Mouse (Mus musculus) heart, embryonic 11.5 days (tissue): ENCODE measurements around the gene Hoxb2. TPM values are rescaled to one million over a fixed set of nuclear protein-coding genes. Genes with fewer than 3 reads are reported as not detected.
A peak's percentile ranks its signal among the peaks of the same experiment; 100 is the strongest.

Source experiments
- ATAC-seq: fragments of 200-750 bp; cut with Nextera tagmentation; replicated peaks from 2 replicates; pipeline ENCODE4 v1.8.0; 2017; ENCODE audit warnings: moderate library complexity; ENCODE audit not compliant: insufficient number of reproducible peaks, low FRiP score, low TSS enrichment
- H3K27ac ChIP-seq: fragments of 300-500 bp; sonication (generic); 2 replicates; pipeline ENCODE4 v1.5.1; 2014; ENCODE audit warnings: mild to moderate bottlenecking, low read depth, low read length
- H3K27me3 ChIP-seq: fragments of 300-500 bp; sonication (generic); 2 replicates; pipeline ENCODE4 v1.6.1; 2014; ENCODE audit warnings: mild to moderate bottlenecking, low read length, mixed read lengths; ENCODE audit not compliant: control insufficient read depth, insufficient read depth
- H3K36me3 ChIP-seq: fragments of 300-500 bp; sonication (generic); 2 replicates; pipeline ENCODE4 v1.6.1; 2014; ENCODE audit warnings: mild to moderate bottlenecking, low read length, moderate library complexity, mixed read lengths; ENCODE audit not compliant: control insufficient read depth, insufficient read depth
- H3K4me1 ChIP-seq: fragments of 300-500 bp; sonication (generic); 2 replicates; pipeline ENCODE4 v1.6.1; 2014; ENCODE audit warnings: low read length; ENCODE audit not compliant: control insufficient read depth, insufficient read depth
- H3K4me2 ChIP-seq: fragments of 300-500 bp; sonication (generic); 2 replicates; pipeline ENCODE4 v1.6.1; 2014; ENCODE audit warnings: mild to moderate bottlenecking, moderate library complexity
- H3K4me3 ChIP-seq: fragments of 300-500 bp; sonication (generic); 2 replicates; pipeline ENCODE4 v1.5.1; 2014; ENCODE audit warnings: low read depth, low read length
- H3K9ac ChIP-seq: fragments of 300-500 bp; sonication (generic); 2 replicates; pipeline ENCODE4 v1.6.1; 2014; ENCODE audit warnings: mild to moderate bottlenecking, low read depth, low read length, moderate library complexity
- H3K9me3 ChIP-seq: fragments of 300-500 bp; sonication (generic); replicated peaks from 2 replicates; pipeline ENCODE4 v1.6.1; 2016; ENCODE audit warnings: low read length; ENCODE audit not compliant: control insufficient read depth
- WGBS: fragments of 180-500 bp; shearing (Covaris S2); extraction: QIAGEN DNeasy Blood & Tissue Kit; methylation state at CpG from one replicate; pipeline ENCODE4 v1.1.7; 2014; ENCODE audit not compliant: insufficient replicate concordance; 5-methylcytosine and 5-hydroxymethylcytosine counted together
- polyA plus RNA-seq: library from polyadenylated mRNA; unstranded; fragments of >200 nt; fragmentation: Nextera tagmentation; extraction: Ambion mirVana; gene quantifications from 2 replicates; pipeline ENCODE4 v1.2.1, GENCODE M21; 2014

Hoxb2 gene
- polyA plus RNA-seq, 1 experiment from 2014 or later, result 7.4 TPM

GRCm38 (mm10) chr11:96319910-96320309 lies 30.4 kb upstream of the Hoxb2 start:
- Histone ChIP-seq H3K9ac (peak overlapping the region; percentile 61; the same call in 1 of the 2 replicates), H3K36me3 (no peaks in the 10 kb centered on the region)
- WGBS, result under 1% methylated on average over 29 of the region's 29 CpGs

GRCm38 (mm10) chr11:96320688-96321087 lies 29.6 kb upstream of the Hoxb2 start:
- H3K27ac ChIP-seq, result no peak overlapping the region
- H3K36me3 ChIP-seq, result no peaks in the 10 kb centered on the region
- H3K27me3 ChIP-seq, result peaks cover 89% of the 10 kb centered on the region
- H3K9me3 ChIP-seq, result no peaks in the 10 kb centered on the region
- H3K9ac ChIP-seq, result no peak overlapping the region
- H3K4me2 ChIP-seq, result peak overlapping the region; percentile 74; the same call in 1 of the 2 replicates
- WGBS, result 3% methylated on average over 17 of the region's 17 CpGs
- H3K4me1 ChIP-seq, result peaks cover 4% of the 10 kb centered on the region; the same call in 1 of the 2 replicates
- H3K4me3 ChIP-seq, result peak overlapping the region; percentile 16
- no peak for ATAC-seq

More at GRCm38 (mm10) chr11:96319910-96320309, 30.4 kb upstream of the Hoxb2 start:
- peak overlapping the region; percentile 74 for H3K4me2 ChIP-seq
- H3K4me3 ChIP-seq, result peak overlapping the region; percentile 55
- peaks cover 4% of the 10 kb centered on the region; the same call in 1 of the 2 replicates for H3K4me1 ChIP-seq
- H3K9me3 ChIP-seq, result no peaks in the 10 kb centered on the region
- no peak for ATAC-seq
- H3K27me3 ChIP-seq, result peaks cover 90% of the 10 kb centered on the region
- H3K27ac ChIP-seq, result peak overlapping the region; percentile 80; the same call in 1 of the 2 replicates

- Histone ChIP-seq H3K9ac (no peak overlapping the region), H3K27me3 (peaks cover 89% of the 10 kb centered on the region), H3K27ac (no peak overlapping the region), H3K4me3 (no peak overlapping the region), H3K4me2 (0 out of 2 replicates have a peak overlapping the region, but pooled peaks have one; percentile 7), H3K36me3 (no peaks in the 10 kb centered on the region), H3K9me3 (no peaks in the 10 kb centered on the region), H3K4me1 (peaks cover 7% of the 10 kb centered on the region)
- ATAC-seq, result no peak
- WGBS, result 25% methylated on average over 5 of the region's 5 CpGs
Observed at GRCm38 (mm10) chr11:96321846-96322245, 28.5 kb upstream of the Hoxb2 start.

- Histone ChIP-seq H3K4me3 (no peak overlapping the region), H3K4me1 (peaks cover 7% of the 10 kb centered on the region), H3K9me3 (no peaks in the 10 kb centered on the region), H3K27me3 (peaks cover 91% of the 10 kb centered on the region), H3K4me2 (no peak overlapping the region), H3K27ac (no peak overlapping the region), H3K9ac (no peak overlapping the region), H3K36me3 (no peaks in the 10 kb centered on the region)
- 16% methylated on average over 6 of the region's 6 CpGs for WGBS
- ATAC-seq, result no peak
Observed at GRCm38 (mm10) chr11:96322738-96323137, 27.6 kb upstream of the Hoxb2 start.

GRCm38 (mm10) chr11:96323154-96323553 lies 27.2 kb upstream of the Hoxb2 start, which contains the start of gene Hoxb3:
TSS of gene Hoxb3 (plus strand) at chr11:96323326.
- no peak within 1 kb of the TSS; the same call in 1 of the 2 replicates for H3K27ac ChIP-seq
- 21% methylated on average over 10 of the region's 10 CpGs for WGBS
- no peaks in the 10 kb centered on the region for H3K9me3 ChIP-seq

DNA sequence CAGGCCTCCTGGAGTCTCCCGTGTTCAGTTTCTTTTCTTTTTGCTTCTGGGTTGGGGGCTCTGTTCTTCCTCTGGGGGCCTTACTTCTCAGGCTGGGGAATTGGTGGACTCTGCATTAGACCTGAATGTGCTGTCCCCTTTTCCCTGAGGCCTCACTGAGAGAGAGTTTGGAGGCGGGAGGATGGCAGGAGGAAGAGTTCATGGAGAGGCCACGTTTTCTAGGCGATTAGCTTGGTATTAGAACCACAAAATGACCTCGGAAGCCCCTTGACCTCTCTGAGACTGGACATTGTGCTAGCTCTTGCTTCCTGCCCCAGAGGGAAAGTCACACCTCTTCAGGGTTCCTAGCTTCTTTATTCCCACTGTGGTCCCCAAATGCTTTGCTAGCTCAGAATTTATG lies 26.2 kb upstream of the Hoxb2 start:
- H3K4me1 ChIP-seq, result peaks cover 3% of the 10 kb centered on the region; the same call in 1 of the 2 replicates
- no peak overlapping the region for H3K4me3 ChIP-seq
- no peak for ATAC-seq
- no peak overlapping the region for H3K9ac ChIP-seq
- H3K9me3 ChIP-seq, result no peaks in the 10 kb centered on the region
- H3K4me2 ChIP-seq, result no peak overlapping the region; the same call in 1 of the 2 replicates
- H3K36me3 ChIP-seq, result no peaks in the 10 kb centered on the region
- 6% methylated on average over 5 of the region's 5 CpGs for WGBS
- peaks cover 91% of the 10 kb centered on the region for H3K27me3 ChIP-seq
- H3K27ac ChIP-seq, result no peak overlapping the region

More at GRCm38 (mm10) chr11:96323154-96323553, 27.2 kb upstream of the Hoxb2 start, which contains the start of gene Hoxb3:
- Histone ChIP-seq H3K27me3 (peaks cover 91% of the 10 kb centered on the region), H3K9ac (peak within 1 kb of the TSS; percentile 34; the same call in 1 of the 2 replicates), H3K4me1 (peaks cover 7% of the 10 kb centered on the region), H3K36me3 (no peaks in the 10 kb centered on the region), H3K4me2 (0 out of 2 replicates have a peak within 1 kb of the TSS, but pooled peaks have one; percentile 7), H3K4me3 (no peak within 1 kb of the TSS)
- no peak for ATAC-seq

DNA sequence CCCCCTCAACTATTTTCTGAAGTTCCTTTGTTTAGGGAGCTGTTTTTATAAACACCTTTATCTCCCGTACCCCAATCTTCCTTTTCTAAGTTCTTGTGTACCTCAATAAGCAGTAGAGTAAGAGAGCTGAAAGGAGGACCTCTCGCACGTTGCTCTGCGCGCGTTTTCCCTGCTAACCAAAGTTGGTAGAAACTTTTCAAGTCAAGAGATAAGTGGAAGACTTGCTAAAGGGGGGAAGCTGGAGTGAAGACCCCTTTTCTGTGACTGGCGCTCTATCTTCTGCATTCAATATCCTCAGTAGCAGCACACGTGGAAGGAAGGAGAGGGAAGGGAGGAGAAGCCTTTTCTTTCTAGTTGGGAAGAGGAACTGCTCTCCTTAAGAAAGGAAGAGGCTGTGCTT lies 25.4 kb upstream of the Hoxb2 start:
- Histone ChIP-seq H3K4me2 (peak overlapping the region; percentile 14; the same call in 1 of the 2 replicates), H3K4me1 (peaks cover 3% of the 10 kb centered on the region; the same call in 1 of the 2 replicates), H3K9me3 (no peaks in the 10 kb centered on the region), H3K27me3 (peaks cover 90% of the 10 kb centered on the region), H3K27ac (no peak overlapping the region), H3K36me3 (no peaks in the 10 kb centered on the region), H3K4me3 (no peak overlapping the region), H3K9ac (no peak overlapping the region)
- WGBS, result 6% methylated on average over 8 of the region's 8 CpGs
- no peak for ATAC-seq

DNA sequence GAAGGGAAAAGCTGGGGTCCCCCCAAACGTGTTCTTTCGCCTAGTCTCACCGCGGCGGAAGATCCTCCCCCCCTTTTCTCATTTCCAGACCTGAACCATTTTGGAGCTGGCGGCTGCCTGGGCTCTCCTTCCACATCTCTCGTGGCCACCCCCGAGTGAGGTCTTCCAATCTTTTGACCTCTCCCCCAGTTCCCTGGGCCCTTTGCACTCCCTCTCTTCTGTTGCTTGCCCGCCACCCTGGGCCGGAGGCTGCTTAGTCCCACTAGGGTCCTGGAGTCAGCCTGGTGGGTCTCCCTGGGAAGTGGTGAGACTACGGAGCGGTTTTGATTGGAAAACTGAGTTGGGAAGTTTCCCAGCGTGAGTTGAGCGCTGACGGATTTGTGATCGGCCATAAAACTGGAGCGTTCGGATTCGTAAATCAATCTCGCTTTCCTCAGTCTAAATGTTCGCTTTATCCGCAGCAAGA lies 24.5 kb upstream of the Hoxb2 start:
- WGBS, result 6% methylated on average over 22 of the region's 22 CpGs
- no peak for ATAC-seq
- Histone ChIP-seq H3K9ac (0 out of 2 replicates have a peak overlapping the region, but pooled peaks have one; percentile 30), H3K36me3 (no peaks in the 10 kb centered on the region), H3K27ac (peak overlapping the region; percentile 18; the same call in 1 of the 2 replicates), H3K4me2 (peak overlapping the region; percentile 42), H3K9me3 (no peaks in the 10 kb centered on the region), H3K4me3 (peak overlapping the region; percentile 21), H3K27me3 (peaks cover 92% of the 10 kb centered on the region), H3K4me1 (peaks cover 3% of the 10 kb centered on the region; the same call in 1 of the 2 replicates)
